Comparison of ENCODE assay signal across 8 mouse cellular contexts in the genomic region with DNA sequence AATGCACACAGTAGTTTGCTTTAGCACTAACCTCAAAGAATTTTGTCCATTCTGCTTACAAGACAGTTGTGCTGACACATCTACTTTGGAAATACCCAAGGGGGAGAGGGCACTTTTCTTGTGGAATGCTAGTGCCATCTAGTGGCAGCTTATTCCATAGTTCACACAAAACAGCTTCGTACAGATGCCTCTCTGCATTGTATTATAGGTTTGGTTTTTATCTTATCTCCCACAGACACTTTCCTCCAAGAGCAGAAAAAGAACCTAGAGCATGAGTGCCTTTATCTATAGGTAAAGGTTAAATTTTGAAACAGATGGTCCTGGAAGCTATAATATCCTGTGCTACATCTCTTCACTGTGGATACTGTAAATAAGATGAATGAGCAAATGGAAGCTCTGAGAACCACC. TPM values are rescaled to one million over a fixed set of nuclear protein-coding genes. Genes with fewer than 3 reads are reported as not detected.
DNase-seq lines count a peak whose midpoint lies in the region; ATAC-seq and TF ChIP-seq lines count a peak whose summit lies in the region.

No protein-coding gene starts in this region.

- TF ChIP-seq EP300 in MEL (IDR thresholded peaks at IDR 0.05; ENCODE audit: low read depth in 1 of 2, low read length in 2 of 2) = peak; percentile 81 to 86

- peak; percentile 42 to 93 (median 77) for TF ChIP-seq CTCF in MEL (IDR thresholded peaks at IDR 0.05 in 2 of 3, conservative IDR thresholded peaks at IDR 0.05 in 1 of 3; ENCODE audit: control insufficient read depth in 1 of 3, insufficient read depth in 1 of 3, low read depth in 2 of 3, low read length in 3 of 3, poor library complexity in 1 of 3, severe bottlenecking in 1 of 3)
- TF ChIP-seq CTCF in liver, adult 2 months (IDR thresholded peaks at IDR 0.05; ENCODE audit: low read depth, low read length) = peak; percentile 58; the same call in 1 of the 2 replicates
- TF ChIP-seq CTCF in midbrain, postnatal 0 days (IDR thresholded peaks at IDR 0.05) = peak; percentile 94

- no peak for TF ChIP-seq POLR2A in MEL (IDR thresholded peaks at IDR 0.05; ENCODE audit: control insufficient read depth in 1 of 2, insufficient read depth in 1 of 2, low read depth in 1 of 2, low read length in 2 of 2, poor library complexity in 1 of 2)
- TF ChIP-seq POLR2A in liver, adult 2 months (IDR thresholded peaks at IDR 0.05; ENCODE audit: extremely low read depth, insufficient read depth, low read length) = no peak

- WGBS in intestine, embryonic 15.5 days = 0% methylated on average over 1 of the region's 1 CpGs
- WGBS in liver, adult 2 months = 16% methylated on average over 1 of the region's 1 CpGs
- 7% methylated on average over 1 of the region's 1 CpGs for WGBS in midbrain, postnatal 0 days

- peak; percentile 74 for DNase-seq in A20 (ENCODE audit: low read depth, low spot score)
- DNase-seq in MEL (ENCODE audit: low read depth, low spot score) = peak; percentile 88
- peak; percentile 40 for DNase-seq in cerebellum, adult 9-11 months
- DNase-seq in frontal cortex, postnatal 10 days (ENCODE audit: low spot score in 2 of 2) = peak; percentile 55 to 56
- peak; percentile 45 for DNase-seq in liver, adult 2 months (ENCODE audit: extremely low read depth, low read depth, low spot score)
- DNase-seq in midbrain, postnatal 0 days (ENCODE audit: low spot score) = peak; percentile 92
- peak; percentile 70 for DNase-seq in thymus, postnatal 14 days

- H3K27ac ChIP-seq in MEL (ENCODE audit: control insufficient read depth, low read depth, low read length) = peak overlapping the region; percentile 59
- no peak overlapping the region for H3K27ac ChIP-seq in intestine, embryonic 15.5 days
- H3K27ac ChIP-seq in liver, adult 2 months (replicated peaks; ENCODE audit: insufficient read depth, low read depth, low read length) = no peak overlapping the region
- 0 out of 2 replicates have a peak overlapping the region, but pooled peaks have one; percentile 14 for H3K27ac ChIP-seq in midbrain, postnatal 0 days (ENCODE audit: low read depth, low read length)

- peaks cover 23 to 25% of the 10 kb centered on the region in 2 experiments for H3K4me1 ChIP-seq in MEL (ENCODE audit: control insufficient read depth in 1 of 2, insufficient read depth in 2 of 2, low read length in 2 of 2)
- H3K4me1 ChIP-seq in intestine, embryonic 15.5 days (replicated peaks) = no peaks in the 10 kb centered on the region
- no peaks in the 10 kb centered on the region; the same call in 1 of the 2 replicates for H3K4me1 ChIP-seq in liver, adult 2 months (ENCODE audit: control insufficient read depth, insufficient read depth, low read length)
- no peaks in the 10 kb centered on the region for H3K4me1 ChIP-seq in midbrain, postnatal 0 days (ENCODE audit: insufficient read depth, low read length)

- H3K9me3 ChIP-seq in MEL (replicated peaks; ENCODE audit: insufficient read depth, low read length) = no peaks in the 10 kb centered on the region
- H3K9me3 ChIP-seq in intestine, embryonic 15.5 days = no peaks in the 10 kb centered on the region
- no peaks in the 10 kb centered on the region for H3K9me3 ChIP-seq in midbrain, postnatal 0 days (ENCODE audit: low read length)

- peaks cover 26 to 39% of the 10 kb centered on the region in 2 experiments for H3K36me3 ChIP-seq in MEL (ENCODE audit: control insufficient read depth in 1 of 2, insufficient read depth in 2 of 2, low read length in 2 of 2)
- H3K36me3 ChIP-seq in intestine, embryonic 15.5 days = peaks cover 21% of the 10 kb centered on the region
- H3K36me3 ChIP-seq in liver, adult 2 months (ENCODE audit: control insufficient read depth, insufficient read depth, low read length) = peaks cover 40% of the 10 kb centered on the region
- peaks cover 27% of the 10 kb centered on the region for H3K36me3 ChIP-seq in midbrain, postnatal 0 days (ENCODE audit: insufficient read depth, low read length)

- H3K79me2 ChIP-seq in MEL (ENCODE audit: control insufficient read depth, insufficient read depth, low read length, poor library complexity) = no peaks in the 10 kb centered on the region
- H3K79me2 ChIP-seq in liver, adult 2 months (ENCODE audit: control insufficient read depth, insufficient read depth, low read length) = no peaks in the 10 kb centered on the region

- H3K4me2 ChIP-seq in intestine, embryonic 15.5 days (replicated peaks) = no peak overlapping the region
- H3K4me2 ChIP-seq in midbrain, postnatal 0 days (ENCODE audit: low read depth, low read length, poor library complexity, severe bottlenecking) = no peak overlapping the region

- no peaks in the 10 kb centered on the region for H3K27me3 ChIP-seq in MEL (ENCODE audit: control insufficient read depth in 1 of 2, insufficient read depth in 2 of 2, low read length in 2 of 2)
- no peaks in the 10 kb centered on the region for H3K27me3 ChIP-seq in intestine, embryonic 15.5 days (replicated peaks)
- H3K27me3 ChIP-seq in liver, adult 2 months (ENCODE audit: control insufficient read depth, insufficient read depth, low read length) = no peaks in the 10 kb centered on the region
- no peaks in the 10 kb centered on the region for H3K27me3 ChIP-seq in midbrain, postnatal 0 days (ENCODE audit: insufficient read depth, low read length)

- peak; percentile 47; the same call in 1 of the 2 replicates for ATAC-seq in intestine, embryonic 15.5 days
- ATAC-seq in midbrain, postnatal 0 days (ENCODE audit: low FRiP score) = no peak

- peak; percentile 93 for TF ChIP-seq RAD21 in MEL (IDR thresholded peaks at IDR 0.05; ENCODE audit: low read depth, low read length)

- H3K4me3 ChIP-seq in MEL (ENCODE audit: control insufficient read depth in 1 of 2, insufficient read depth in 1 of 2, low read depth in 2 of 2, low read length in 2 of 2) = no peak overlapping the region
- H3K4me3 ChIP-seq in intestine, embryonic 15.5 days (replicated peaks) = no peak overlapping the region
- H3K4me3 ChIP-seq in liver, adult 2 months (ENCODE audit: insufficient read depth, low read depth, low read length) = no peak overlapping the region
- no peak overlapping the region for H3K4me3 ChIP-seq in midbrain, postnatal 0 days (ENCODE audit: low read depth, low read length)

- 0 out of 2 replicates have a peak overlapping the region, but pooled peaks have one; percentile 4 for H3K9ac ChIP-seq in MEL (ENCODE audit: control insufficient read depth, low read depth, low read length, poor library complexity, severe bottlenecking)
- no peak overlapping the region for H3K9ac ChIP-seq in intestine, embryonic 15.5 days
- H3K9ac ChIP-seq in liver, adult 2 months (ENCODE audit: low read depth, low read length) = no peak overlapping the region
- H3K9ac ChIP-seq in midbrain, postnatal 0 days (replicated peaks; ENCODE audit: low read length, poor library complexity, severe bottlenecking) = no peak overlapping the region

TF ChIP-seq in MEL, 35 proteins besides CTCF, POLR2A, EP300 and RAD21 (continues in another document):
- TF ChIP-seq SIN3A (IDR thresholded peaks at IDR 0.05; ENCODE audit: low read length) (peak; percentile 42; the same call in 1 of the 2 replicates), GATA1 (IDR thresholded peaks at IDR 0.05; ENCODE audit: low read depth, low read length) (peak; percentile 94), MXI1 (IDR thresholded peaks at IDR 0.05; ENCODE audit: low read depth, low read length) (peak; percentile 46; the same call in 1 of the 2 replicates), BHLHE40 (IDR thresholded peaks at IDR 0.05; ENCODE audit: borderline replicate concordance, low read depth, low read length) (no peak), CHD2 (IDR thresholded peaks at IDR 0.05; ENCODE audit: low read length) (no peak), TCF12 (IDR thresholded peaks at IDR 0.05; ENCODE audit: low read depth, low read length) (peak; percentile 94), MYB (IDR thresholded peaks at IDR 0.05; ENCODE audit: low read depth, low read length) (no peak), MEF2A (IDR thresholded peaks at IDR 0.05; ENCODE audit: extremely low read depth, insufficient replicate concordance, low read depth, low read length, poor library complexity, severe bottlenecking) (no peak), E2F4 (IDR thresholded peaks at IDR 0.05; ENCODE audit: borderline replicate concordance, low read depth, low read length) (no peak), ETS1 (IDR thresholded peaks at IDR 0.05; ENCODE audit: low read depth, low read length) (peak; percentile 90), TBP (IDR thresholded peaks at IDR 0.05; ENCODE audit: low read depth, low read length) (no peak), RCOR1 (IDR thresholded peaks at IDR 0.05; ENCODE audit: low read depth, low read length) (peak; percentile 58; the same call in 1 of the 2 replicates), USF1 (IDR thresholded peaks at IDR 0.05; ENCODE audit: low read depth, low read length) (no peak), ELF1 (IDR thresholded peaks at IDR 0.05; ENCODE audit: low read depth, low read length) (no peak), JUND (IDR thresholded peaks at IDR 0.05; ENCODE audit: low read depth, low read length) (no peak), POLR2AphosphoS2 (IDR thresholded peaks at IDR 0.05; ENCODE audit: low read length) (no peak), POLR2AphosphoS5 (IDR thresholded peaks at IDR 0.05; ENCODE audit: borderline replicate concordance, low read depth, low read length) (no peak), MAZ (IDR thresholded peaks at IDR 0.05; ENCODE audit: low read depth, low read length) (0 out of 2 replicates have a peak, but pooled peaks have one; percentile 6), MAX (IDR thresholded peaks at IDR 0.05; ENCODE audit: low read length) (no peak), GABPA (IDR thresholded peaks at IDR 0.05; ENCODE audit: low read depth, low read length) (no peak), TAL1 (IDR thresholded peaks at IDR 0.05; ENCODE audit: low read length) (peak; percentile 63), MAFK (IDR thresholded peaks at IDR 0.05; ENCODE audit: borderline replicate concordance, low read depth, low read length) (peak; percentile 82), ZKSCAN1 (IDR thresholded peaks at IDR 0.05; ENCODE audit: low read depth, low read length) (no peak), UBTF (IDR thresholded peaks at IDR 0.05; ENCODE audit: borderline replicate concordance, insufficient read depth, low read depth, low read length) (no peak), MYC (IDR thresholded peaks at IDR 0.05; ENCODE audit: low read depth, low read length) (no peak; the same call in 1 of the 2 replicates)

RNA-seq across cellular contexts. Expression of a gene that starts 46.2 kb away (rescaled TPM):
- 16.4 and 17.1 TPM in 2 replicates for total RNA-seq in MEL (2012; rRNA removed)
- 100 to 1,000 TPM in 1 of 2 experiments, 10 to 100 TPM in 1; 30.8 to 123 TPM for polyA plus RNA-seq in MEL (2012; ENCODE audit: insufficient read depth in 1 of 2, insufficient read length in 2 of 2, low read depth in 1 of 2, low replicate concordance in 2 of 2, missing spikeins in 1 of 2)
- 30.6 and 34.9 TPM in 2 replicates for polyA plus RNA-seq in intestine, embryonic 15.5 days (2015; fragmentation: Nextera tagmentation; extraction: Ambion mirVana)
- total RNA-seq in liver, adult 2 months (2014; rRNA removed) = 10.8 and 11.5 TPM in 2 replicates
- 10.4 and 12.1 TPM in 2 replicates for polyA plus RNA-seq in liver, adult 2 months (2012; rRNA removed)
- total RNA-seq in midbrain, postnatal 0 days (2014; rRNA removed) = 37.0 and 40.7 TPM in 2 replicates
- 22.1 and 27.5 TPM in 2 replicates for polyA plus RNA-seq in midbrain, postnatal 0 days (2015; fragmentation: Nextera tagmentation; extraction: Ambion mirVana)

Comparison
In these comparisons a context has a peak if more than half of its experiments do, and no peak if none do; other contexts are left out.
1. DNase-seq: peak in every context shown above with its lines; median percentile 92 in midbrain, postnatal 0 days; 88 in MEL; 74 in A20; 70 in thymus, postnatal 14 days; 56 in frontal cortex, postnatal 10 days; 45 in liver, adult 2 months; 40 in cerebellum, adult 9-11 months.
2. H3K27ac ChIP-seq: peak in MEL (single experiment) and midbrain, postnatal 0 days (single experiment); none in intestine, embryonic 15.5 days (single experiment) and liver, adult 2 months (single experiment).
3. Peak in every context shown above with its lines, with median percentiles within 50 percentile points of each other: CTCF ChIP-seq.